Mouse (Mus musculus): ENCODE results near the gene Nemp1. TPM values are rescaled to one million over a fixed set of nuclear protein-coding genes. Genes with fewer than 3 reads are reported as not detected.

Gene Nemp1
- polyA plus RNA-seq, 1 experiment: 9.1 TPM

Other genes with a start within 250 kb of the Nemp1 start
- gene Stac3, start 165.2 kb upstream of the Nemp1 start, polyA plus RNA-seq (2012; rRNA removed): 2.3 and 4.3 TPM in 2 replicates
- gene Ndufa4l2, start 151.9 kb upstream of the Nemp1 start, polyA plus RNA-seq (2012; rRNA removed): 21.2 and 32.1 TPM in 2 replicates
- 58.7 and 63.9 TPM in 2 replicates for gene Shmt2, start 144.5 kb upstream of the Nemp1 start, polyA plus RNA-seq (2012; rRNA removed)
- gene Nxph4, start 132.3 kb upstream of the Nemp1 start, polyA plus RNA-seq (2012; rRNA removed): 0.04 and 0.07 TPM in 2 replicates
- gene Lrp1, start 45.8 kb upstream of the Nemp1 start, polyA plus RNA-seq (2012; rRNA removed): 242 and 366 TPM in 2 replicates
- gene Stat6, start 23.9 kb upstream of the Nemp1 start, polyA plus RNA-seq (2012; rRNA removed): 78.1 and 88.7 TPM in 2 replicates
- 27.5 and 29.1 TPM in 2 replicates for gene Nab2, start 1.7 kb downstream of the Nemp1 start, polyA plus RNA-seq (2012; rRNA removed)
- 0.22 and 0.39 TPM in 2 replicates for gene Myo1a, start 38.3 kb downstream of the Nemp1 start, polyA plus RNA-seq (2012; rRNA removed)
- gene Tac2, start 57.6 kb downstream of the Nemp1 start, polyA plus RNA-seq (2012; rRNA removed): not detected in 2 replicates
- 6.1 and 7.6 TPM in 2 replicates for gene Zbtb39, start 72.6 kb downstream of the Nemp1 start, polyA plus RNA-seq (2012; rRNA removed)
- 1.2 and 1.8 TPM in 2 replicates for gene Gpr182, start 84.8 kb downstream of the Nemp1 start, polyA plus RNA-seq (2012; rRNA removed)
- gene Rdh1, start 92.8 kb downstream of the Nemp1 start, polyA plus RNA-seq (2012; rRNA removed): 0.03 and 0.09 TPM in 2 replicates
- 0.11 TPM in 1 of 2 replicates, not detected in the other for gene Rdh16f1, start 92.9 kb downstream of the Nemp1 start, polyA plus RNA-seq (2012; rRNA removed)
- gene Rdh9, start 109.5 kb downstream of the Nemp1 start, polyA plus RNA-seq (2012; rRNA removed): 0.29 and 0.46 TPM in 2 replicates
- not detected in 2 replicates for gene Rdh16, start 134.3 kb downstream of the Nemp1 start, polyA plus RNA-seq (2012; rRNA removed)
- not detected in 2 replicates for gene Rdh19, start 183.0 kb downstream of the Nemp1 start, polyA plus RNA-seq (2012; rRNA removed)
- not detected in 2 replicates for gene Rdh16f2, start 199.6 kb downstream of the Nemp1 start, polyA plus RNA-seq (2012; rRNA removed)
- 0.10 TPM in 1 of 2 replicates, not detected in the other for gene Rdh7, start 221.9 kb downstream of the Nemp1 start, polyA plus RNA-seq (2012; rRNA removed)
- 0.07 and 0.24 TPM in 2 replicates for gene Sdr9c7, start 231.6 kb downstream of the Nemp1 start, polyA plus RNA-seq (2012; rRNA removed)